Comparison of ENCODE assay signal across 15 mouse cellular contexts in the genomic region with DNA sequence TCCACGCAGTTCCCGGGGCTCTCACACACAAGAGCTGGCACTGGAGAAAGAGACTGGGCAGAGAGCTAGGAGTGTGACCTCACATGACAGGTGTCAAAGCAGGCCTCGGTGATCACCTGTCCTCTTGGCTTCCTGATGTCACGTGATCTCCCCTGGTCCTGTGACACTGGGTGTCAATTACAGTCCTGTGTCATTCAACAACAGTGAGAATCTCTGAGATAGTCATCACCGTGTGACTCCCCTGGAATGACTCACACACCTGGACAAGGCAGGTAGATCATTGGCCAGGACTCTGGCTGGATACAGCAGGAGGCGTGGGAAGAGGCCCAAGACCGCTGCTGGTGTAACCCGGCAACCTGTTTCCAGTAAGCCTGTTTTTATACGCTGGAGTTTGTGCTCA.
DNase-seq lines count a peak whose midpoint lies in the region; ATAC-seq and TF ChIP-seq lines count a peak whose summit lies in the region.
"Had no signal": no experiment of that assay in that cellular context is flagged by ENCODE, and none has a peak within 500 bp of the region (broad histone marks: within the 10 kb centered on the region; RNA-seq: fewer than 3 reads in every experiment).

No protein-coding gene starts in this region.

- H3K27me3 ChIP-seq in liver, embryonic 15.5 days: peaks cover 17% of the 10 kb centered on the region
- no peaks in the 10 kb centered on the region for H3K27me3 ChIP-seq in intestine, embryonic 15.5 days (replicated peaks)
- no peaks in the 10 kb centered on the region for H3K27me3 ChIP-seq in kidney, postnatal 0 days (ENCODE audit: insufficient read depth, low read length)

- no peak overlapping the region for H3K27ac ChIP-seq in liver, embryonic 15.5 days (replicated peaks)
- no peak overlapping the region for H3K27ac ChIP-seq in intestine, embryonic 15.5 days
- no peak overlapping the region for H3K27ac ChIP-seq in kidney, postnatal 0 days

- TF ChIP-seq CTCF in kidney, postnatal 0 days (IDR thresholded peaks at IDR 0.05; ENCODE audit: low read depth): no peak

- no peak for DNase-seq in liver
- DNase-seq in kidney, postnatal 0 days (ENCODE audit: low spot score): no peak
- peak; percentile 84 for DNase-seq in yolk sac, embryonic 10.5 days (ENCODE audit: low spot score)
- DNase-seq in right cerebral cortex, postnatal 14 days: no peak
- DNase-seq in cerebellum, adult 11 months: no peak
- DNase-seq: cerebellum, adult 9-11 months; heart, adult 11 months; lung, adult 2 months; lung, postnatal 4 days; right cerebral cortex, postnatal 25 days had no signal

- 61% methylated on average over 9 of the region's 9 CpGs for WGBS in liver, embryonic 15.5 days (ENCODE audit: insufficient replicate concordance)
- WGBS in intestine, embryonic 15.5 days: 52% methylated on average over 9 of the region's 9 CpGs
- WGBS in kidney, postnatal 0 days: 54% methylated on average over 9 of the region's 9 CpGs

- no peaks in the 10 kb centered on the region for H3K36me3 ChIP-seq in liver, embryonic 15.5 days (replicated peaks)
- no peaks in the 10 kb centered on the region for H3K36me3 ChIP-seq in intestine, embryonic 15.5 days
- no peaks in the 10 kb centered on the region for H3K36me3 ChIP-seq in kidney, postnatal 0 days (ENCODE audit: insufficient read depth, low read length)
- H3K36me3 ChIP-seq: G1E had no signal

- H3K9ac ChIP-seq in liver, embryonic 15.5 days: no peak overlapping the region
- no peak overlapping the region for H3K9ac ChIP-seq in intestine, embryonic 15.5 days
- H3K9ac ChIP-seq in kidney, postnatal 0 days (ENCODE audit: low read depth, low read length): no peak overlapping the region

- H3K4me3 ChIP-seq in liver, embryonic 15.5 days (replicated peaks): no peak overlapping the region
- no peak overlapping the region for H3K4me3 ChIP-seq in intestine, embryonic 15.5 days (replicated peaks)
- H3K4me3 ChIP-seq in kidney, postnatal 0 days (replicated peaks; ENCODE audit: low read depth, low read length): no peak overlapping the region

- peak; percentile 51 for ATAC-seq in liver, embryonic 15.5 days (ENCODE audit: insufficient read depth)
- ATAC-seq in intestine, embryonic 15.5 days: peak; percentile 91
- ATAC-seq in kidney, postnatal 0 days (replicated peaks; ENCODE audit: low FRiP score, low read depth): peak; percentile 86
- ATAC-seq: forebrain, embryonic 14.5 days had no signal

- no peak overlapping the region for H3K4me2 ChIP-seq in liver, embryonic 15.5 days
- H3K4me2 ChIP-seq in intestine, embryonic 15.5 days (replicated peaks): no peak overlapping the region
- H3K4me2 ChIP-seq in kidney, postnatal 0 days (ENCODE audit: low read length): no peak overlapping the region
- H3K4me2 ChIP-seq: midbrain, embryonic 11.5 days had no signal

- no peaks in the 10 kb centered on the region for H3K9me3 ChIP-seq in liver, embryonic 15.5 days (replicated peaks)
- H3K9me3 ChIP-seq in intestine, embryonic 15.5 days: no peaks in the 10 kb centered on the region
- H3K9me3 ChIP-seq in kidney, postnatal 0 days (replicated peaks; ENCODE audit: low read length): no peaks in the 10 kb centered on the region

- H3K4me1 ChIP-seq in liver, embryonic 15.5 days (replicated peaks): no peaks in the 10 kb centered on the region
- H3K4me1 ChIP-seq in intestine, embryonic 15.5 days (replicated peaks): peaks cover 17% of the 10 kb centered on the region; the same call in 1 of the 2 replicates
- H3K4me1 ChIP-seq in kidney, postnatal 0 days (replicated peaks; ENCODE audit: insufficient read depth, low read length): no peaks in the 10 kb centered on the region
